Mouse (Mus musculus) urinary bladder, postnatal 4 days (tissue): ENCODE data around the gene Epb41.
A peak's percentile ranks its signal among the peaks of the same experiment; 100 is the strongest.

Experiments
- DNase-seq, 2 experiments: peaks; one replicate each; pipeline ENCODE4 v3.0.0; 2021 to 2022; ENCODE audit warnings: low spot score in 2 of 2

Gene Epb41

GRCm38 (mm10) chr4:132074077-132074932, 816 bp downstream of the Epb41 start, which contains the start of gene Gm10300:
TSS of gene Gm10300 (plus strand) at chr4:132074697.
- peak in 1 of 2 experiments; percentile 34 for DNase-seq

- no peak for DNase-seq
These were observed 2.2 kb downstream of the Epb41 start for GRCm38 (mm10) chr4:132072946-132073345.

- DNase-seq: no peak
These were observed 3.0 kb downstream of the Epb41 start for GRCm38 (mm10) chr4:132072156-132072555.

GRCm38 (mm10) chr4:132071674-132072073, 3.4 kb downstream of the Epb41 start:
- DNase-seq: no peak

- no peak for DNase-seq
These were observed 7.2 kb downstream of the Epb41 start for GRCm38 (mm10) chr4:132067938-132068235.

- no peak for DNase-seq
These were observed 7.8 kb downstream of the Epb41 start for GRCm38 (mm10) chr4:132067112-132067937.

- no peak for DNase-seq
These were observed 8.9 kb downstream of the Epb41 start for GRCm38 (mm10) chr4:132066101-132066773.

GRCm38 (mm10) chr4:132065578-132065977, 9.5 kb downstream of the Epb41 start:
- no peak for DNase-seq

- DNase-seq: no peak
These were observed 10.6 kb downstream of the Epb41 start for GRCm38 (mm10) chr4:132064550-132064949.

GRCm38 (mm10) chr4:132062934-132063884, 11.9 kb downstream of the Epb41 start:
- DNase-seq: no peak

- DNase-seq: no peak
These were observed 12.8 kb downstream of the Epb41 start for GRCm38 (mm10) chr4:132062289-132062688.

- no peak for DNase-seq
These were observed 14.9 kb downstream of the Epb41 start for GRCm38 (mm10) chr4:132060040-132060832.

GRCm38 (mm10) chr4:132059541-132059940, 15.6 kb downstream of the Epb41 start:
- no peak for DNase-seq

- no peak for DNase-seq
These were observed 17.8 kb downstream of the Epb41 start for GRCm38 (mm10) chr4:132057311-132057710.

GRCm38 (mm10) chr4:132051321-132052275, 23.5 kb downstream of the Epb41 start:
- DNase-seq: no peak

- DNase-seq: no peak
These were observed 25.4 kb downstream of the Epb41 start for GRCm38 (mm10) chr4:132049549-132050200.

- peak; percentile 87 to 88 for DNase-seq
These were observed 26.1 kb downstream of the Epb41 start for GRCm38 (mm10) chr4:132048995-132049404.
